Comparison of ENCODE assay signal across 10 mouse cellular contexts in genomic region chr2:158030007-158030406, GRCm38 (mm10). TPM values are rescaled to one million over a fixed set of nuclear protein-coding genes. Genes with fewer than 3 reads are reported as not detected.
DNase-seq lines count a peak whose midpoint lies in the region; ATAC-seq lines count a peak whose summit lies in the region.
"Had no signal": no experiment of that assay in that cellular context is flagged by ENCODE, and none has a peak within 500 bp of the region (broad histone marks: within the 10 kb centered on the region; RNA-seq: fewer than 3 reads in every experiment).

No protein-coding gene starts in this region.

- H3K36me3 ChIP-seq in lung, embryonic 15.5 days = no peaks in the 10 kb centered on the region
- peaks cover 30% of the 10 kb centered on the region for H3K36me3 ChIP-seq in forebrain, embryonic 10.5 days (replicated peaks)
- no peaks in the 10 kb centered on the region for H3K36me3 ChIP-seq in neural tube, embryonic 15.5 days

- H3K27ac ChIP-seq in lung, embryonic 15.5 days = no peak overlapping the region
- H3K27ac ChIP-seq in forebrain, embryonic 10.5 days = no peak overlapping the region
- H3K27ac ChIP-seq in neural tube, embryonic 15.5 days (replicated peaks) = no peak overlapping the region

- H3K4me2 ChIP-seq in lung, embryonic 15.5 days = peak overlapping the region; percentile 77
- H3K4me2 ChIP-seq in neural tube, embryonic 15.5 days = peak overlapping the region; percentile 87

- peak overlapping the region; percentile 18; the same call in 1 of the 2 replicates for H3K9ac ChIP-seq in lung, embryonic 15.5 days
- peak overlapping the region; percentile 96; the same call in 1 of the 2 replicates for H3K9ac ChIP-seq in neural tube, embryonic 15.5 days (replicated peaks)

- no peaks in the 10 kb centered on the region for H3K9me3 ChIP-seq in lung, embryonic 15.5 days
- no peaks in the 10 kb centered on the region for H3K9me3 ChIP-seq in forebrain, embryonic 10.5 days
- H3K9me3 ChIP-seq in neural tube, embryonic 15.5 days (replicated peaks) = no peaks in the 10 kb centered on the region

- DNase-seq in lung, postnatal 25 days (ENCODE audit: low spot score) = no peak
- no peak for DNase-seq in forebrain, embryonic 10.5 days (ENCODE audit: extremely low spot score, low spot score)
- DNase-seq in large intestine, adult 2 months (ENCODE audit: low read depth, low spot score) = peak; percentile 19
- no peak for DNase-seq in spleen, postnatal 36 days (ENCODE audit: low spot score in 2 of 2)
- no peak for DNase-seq in urinary bladder, postnatal 25 days (ENCODE audit: low spot score)
- no peak for DNase-seq in thymus, postnatal 0 days (ENCODE audit: low spot score)
- DNase-seq: layer of hippocampus, adult 9-11 months; thymus, postnatal 36 days had no signal

- H3K27me3 ChIP-seq in lung, embryonic 15.5 days = no peaks in the 10 kb centered on the region
- H3K27me3 ChIP-seq in forebrain, embryonic 10.5 days (ENCODE audit: poor library complexity, severe bottlenecking) = no peaks in the 10 kb centered on the region
- H3K27me3 ChIP-seq in neural tube, embryonic 15.5 days (replicated peaks) = no peaks in the 10 kb centered on the region

- 69% methylated on average over 7 of the region's 7 CpGs for WGBS in lung, embryonic 15.5 days
- 88% methylated on average over 7 of the region's 7 CpGs for WGBS in forebrain, embryonic 10.5 days
- 17% methylated on average over 7 of the region's 7 CpGs for WGBS in large intestine, adult 2 months
- WGBS in neural tube, embryonic 15.5 days = 87% methylated on average over 7 of the region's 7 CpGs

- peak overlapping the region; percentile 74 for H3K4me3 ChIP-seq in lung, embryonic 15.5 days
- H3K4me3 ChIP-seq in forebrain, embryonic 10.5 days = peak overlapping the region; percentile 96
- H3K4me3 ChIP-seq in neural tube, embryonic 15.5 days (replicated peaks) = peak overlapping the region; percentile 96

- ATAC-seq in lung, embryonic 15.5 days (ENCODE audit: borderline replicate concordance, extremely low read depth, low FRiP score, low TSS enrichment) = no peak
- ATAC-seq in neural tube, embryonic 15.5 days (ENCODE audit: low FRiP score) = no peak

- H3K4me1 ChIP-seq in lung, embryonic 15.5 days = peaks cover 33% of the 10 kb centered on the region
- H3K4me1 ChIP-seq in forebrain, embryonic 10.5 days = peaks cover 39% of the 10 kb centered on the region
- peaks cover 46% of the 10 kb centered on the region for H3K4me1 ChIP-seq in neural tube, embryonic 15.5 days

RNA-seq across cellular contexts. Expression of gene Rprd1b, which starts 1.7 kb away (rescaled TPM):
- 43.8 and 45.6 TPM in 2 replicates for polyA plus RNA-seq in lung, embryonic 15.5 days (2015; fragmentation: Nextera tagmentation; extraction: Ambion mirVana)
- polyA plus RNA-seq in forebrain, embryonic 10.5 days (2016; fragmentation: Nextera tagmentation; extraction: Ambion mirVana) = 58.1 and 59.3 TPM in 2 replicates
- 16.9 and 18.3 TPM in 2 replicates for polyA plus RNA-seq in large intestine, adult 2 months (2012; rRNA removed)
- polyA plus RNA-seq in neural tube, embryonic 15.5 days (2015; fragmentation: Nextera tagmentation; extraction: Ambion mirVana) = 28.5 and 32.8 TPM in 2 replicates
- 39.6 and 47.8 TPM in 2 replicates for polyA plus RNA-seq in thymus, postnatal 0 days (2015; fragmentation: Nextera tagmentation; extraction: Ambion mirVana)

RNA-seq across cellular contexts. Expression of gene Tti1, which starts 1.8 kb away (rescaled TPM):
- polyA plus RNA-seq in lung, embryonic 15.5 days (2015; fragmentation: Nextera tagmentation; extraction: Ambion mirVana) = 25.5 and 25.9 TPM in 2 replicates
- 44.4 and 44.7 TPM in 2 replicates for polyA plus RNA-seq in forebrain, embryonic 10.5 days (2016; fragmentation: Nextera tagmentation; extraction: Ambion mirVana)
- polyA plus RNA-seq in large intestine, adult 2 months (2012; rRNA removed) = 9.1 and 13.9 TPM in 2 replicates
- polyA plus RNA-seq in neural tube, embryonic 15.5 days (2015; fragmentation: Nextera tagmentation; extraction: Ambion mirVana) = 14.7 and 17.3 TPM in 2 replicates
- polyA plus RNA-seq in thymus, postnatal 0 days (2015; fragmentation: Nextera tagmentation; extraction: Ambion mirVana) = 18.9 and 22.0 TPM in 2 replicates
